Mouse (Mus musculus) midbrain, postnatal 0 days (tissue): ENCODE measurements around the gene Cacnb3. TPM values are rescaled to one million over a fixed set of nuclear protein-coding genes. Genes with fewer than 3 reads are reported as not detected.

Experiments
- ATAC-seq: fragments of 200-750 bp; cut with Nextera tagmentation; 2 replicates; pipeline ENCODE4 v1.8.0; 2017; ENCODE audit warnings: moderate number of reproducible peaks, mild to moderate bottlenecking, moderate TSS enrichment, moderate library complexity; ENCODE audit not compliant: low FRiP score
- DNase-seq: peaks from one replicate; pipeline ENCODE4 v3.0.0-alpha.2; 2015; ENCODE audit warnings: low spot score
- H3K27ac ChIP-seq: fragments of 300-500 bp; sonication (generic); 2 replicates; pipeline ENCODE4 v1.5.1; 2014; ENCODE audit warnings: low read depth, mild to moderate bottlenecking, low read length, mixed read lengths
- H3K27me3 ChIP-seq: fragments of 300-500 bp; sonication (generic); 2 replicates; pipeline ENCODE4 v1.6.1; 2014; ENCODE audit warnings: low read length, control low read depth, mixed read lengths; ENCODE audit not compliant: insufficient read depth
- H3K36me3 ChIP-seq: fragments of 300-500 bp; sonication (generic); 2 replicates; pipeline ENCODE4 v1.6.1; 2014; ENCODE audit warnings: low read length, control low read depth, mixed read lengths; ENCODE audit not compliant: insufficient read depth
- H3K4me1 ChIP-seq: fragments of 300-500 bp; sonication (generic); 2 replicates; pipeline ENCODE4 v1.6.1; 2014; ENCODE audit warnings: mild to moderate bottlenecking, control low read depth, antibody characterized with exemption, low read length, mixed read lengths; ENCODE audit not compliant: insufficient read depth
- H3K4me2 ChIP-seq: fragments of 300-500 bp; sonication (generic); 2 replicates; pipeline ENCODE4 v1.6.1; 2014; ENCODE audit warnings: low read depth, mild to moderate bottlenecking, low read length, mixed read lengths; ENCODE audit not compliant: poor library complexity, severe bottlenecking
- H3K4me3 ChIP-seq: fragments of 300-500 bp; sonication (generic); 2 replicates; pipeline ENCODE4 v1.5.1; 2014; ENCODE audit warnings: low read depth, mild to moderate bottlenecking, low read length, moderate library complexity
- H3K9ac ChIP-seq: fragments of 300-500 bp; sonication (generic); replicated peaks from 2 replicates; pipeline ENCODE4 v1.6.1; 2014; ENCODE audit warnings: mild to moderate bottlenecking, low read length, moderate library complexity, mixed read lengths; ENCODE audit not compliant: poor library complexity, severe bottlenecking
- H3K9me3 ChIP-seq: fragments of 300-500 bp; sonication (generic); 2 replicates; pipeline ENCODE4 v1.6.1; 2016; ENCODE audit warnings: low read length, control low read depth
- CTCF ChIP-seq: IDR thresholded peaks from 2 replicates; pipeline ENCODE4 v1.5.1; 2016; ENCODE audit warnings: antibody characterized with exemption, mild to moderate bottlenecking
- WGBS: fragments of 180-500 bp; shearing (Covaris S2); extraction: QIAGEN DNeasy Blood & Tissue Kit; methylation state at CpG from one replicate; pipeline ENCODE4 v1.1.7; 2014; 5-methylcytosine and 5-hydroxymethylcytosine counted together
- polyA plus RNA-seq: library from polyadenylated mRNA; unstranded; fragments of >200 nt; fragmentation: Nextera tagmentation; extraction: Ambion mirVana; gene quantifications from 2 replicates; pipeline ENCODE4 v1.2.1, GENCODE M21; 2015
- total RNA-seq: library from RNA; depleted of rRNA; stranded (reverse); fragments of >200 nt; gene quantifications from 2 replicates; pipeline ENCODE4 v1.2.3, GENCODE M21; 2014

Gene Cacnb3
- total and polyA plus RNA-seq, 2 experiments from 2014 or later = 150 to 239 TPM

DNA sequence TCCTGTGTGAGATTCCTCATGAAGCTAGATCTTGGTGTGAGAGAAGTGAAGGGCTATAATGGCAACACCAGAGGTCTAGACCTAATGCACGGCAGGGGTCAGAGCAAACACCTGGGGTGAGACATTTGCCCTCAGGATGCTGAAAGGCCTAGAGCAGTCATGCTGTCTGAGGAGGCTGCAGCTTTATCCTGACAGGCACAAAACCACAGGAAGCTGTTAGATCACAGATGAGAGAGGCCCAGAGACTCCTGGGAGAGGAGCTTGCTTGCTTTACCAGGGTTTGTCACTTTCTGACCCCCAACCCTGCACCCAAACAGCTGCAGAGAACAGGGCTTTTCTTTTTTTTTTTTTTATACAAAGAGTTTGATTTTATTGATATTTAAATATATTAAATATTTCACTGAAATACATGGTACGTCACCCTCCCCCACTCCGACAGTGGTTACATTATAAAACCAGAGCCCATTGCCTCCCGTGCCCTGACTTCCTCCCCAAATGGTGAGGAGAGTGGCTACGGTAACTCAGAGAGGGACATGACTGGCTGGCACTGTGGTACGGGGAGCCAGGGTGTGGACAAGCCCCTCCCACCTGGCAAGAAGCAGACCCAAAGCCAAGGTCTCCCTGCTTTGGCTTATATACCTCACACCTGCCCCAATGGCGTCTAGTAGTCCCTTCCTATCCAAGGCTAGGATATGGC lies 40.9 kb upstream of the Cacnb3 start:
- no peak for TF ChIP-seq CTCF
- no peak overlapping the region for H3K4me2 ChIP-seq
- 83% methylated on average over 7 of the region's 7 CpGs for WGBS
- no peaks in the 10 kb centered on the region for H3K9me3 ChIP-seq
- no peaks in the 10 kb centered on the region for H3K4me1 ChIP-seq
- no peak for ATAC-seq
- no peak overlapping the region for H3K4me3 ChIP-seq
- H3K9ac ChIP-seq = no peak overlapping the region
- H3K27ac ChIP-seq = no peak overlapping the region
- no peak for DNase-seq
- no peaks in the 10 kb centered on the region for H3K27me3 ChIP-seq
- H3K36me3 ChIP-seq = peaks cover 45% of the 10 kb centered on the region

DNA sequence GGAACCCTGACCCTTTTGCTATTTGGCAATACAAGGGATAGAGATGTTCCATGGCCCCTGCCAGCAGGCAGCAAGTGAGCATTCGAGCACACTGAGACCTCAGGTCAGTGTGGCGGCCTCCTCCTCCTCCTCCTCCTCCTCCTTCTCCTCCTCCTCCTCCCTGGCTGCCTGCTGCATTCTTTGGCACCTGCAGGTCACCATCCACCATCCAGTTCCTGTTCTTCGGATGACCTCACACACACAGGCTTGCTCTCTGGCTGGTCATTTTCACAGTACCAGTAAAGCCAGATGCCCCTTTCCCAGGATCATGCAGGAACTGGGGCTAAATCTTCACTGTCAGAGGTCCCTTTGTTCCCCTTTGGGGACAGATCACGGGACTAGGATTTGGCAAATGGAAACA lies 39.2 kb upstream of the Cacnb3 start:
- Histone ChIP-seq H3K9ac (no peak overlapping the region), H3K27ac (no peak overlapping the region), H3K9me3 (no peaks in the 10 kb centered on the region), H3K4me3 (no peak overlapping the region), H3K4me1 (no peaks in the 10 kb centered on the region), H3K4me2 (no peak overlapping the region), H3K36me3 (peaks cover 54% of the 10 kb centered on the region), H3K27me3 (no peaks in the 10 kb centered on the region)
- no peak for ATAC-seq
- TF ChIP-seq CTCF = no peak
- DNase-seq = no peak
- 72% methylated on average over 4 of the region's 4 CpGs for WGBS

DNA sequence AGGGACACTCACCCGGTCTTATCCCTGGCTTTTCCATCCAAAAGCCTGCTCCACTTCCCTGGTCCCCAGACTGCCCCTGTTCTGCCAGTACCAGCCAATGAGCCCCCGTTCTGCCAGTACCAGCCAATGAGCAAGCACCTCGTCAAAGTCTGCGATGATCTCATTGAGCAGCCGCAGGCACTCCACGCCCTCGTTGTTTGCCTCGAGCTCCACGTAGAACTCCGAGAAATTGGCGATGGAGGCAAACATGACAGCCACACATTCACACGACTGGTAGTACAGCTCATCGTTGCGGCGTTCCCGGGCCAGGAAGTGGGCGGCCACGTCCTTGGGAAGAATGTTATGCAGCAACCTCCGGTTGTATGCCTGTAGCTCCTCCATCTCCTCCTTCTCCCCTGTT lies 36.4 kb upstream of the Cacnb3 start:
- H3K4me3 ChIP-seq = no peak overlapping the region
- DNase-seq (no peak), ATAC-seq (no peak)
- H3K27me3 ChIP-seq = no peaks in the 10 kb centered on the region
- no peak overlapping the region for H3K9ac ChIP-seq
- H3K9me3 ChIP-seq = no peaks in the 10 kb centered on the region
- H3K4me1 ChIP-seq = no peaks in the 10 kb centered on the region
- H3K27ac ChIP-seq = no peak overlapping the region
- no peak overlapping the region for H3K4me2 ChIP-seq
- H3K36me3 ChIP-seq = peaks cover 79% of the 10 kb centered on the region
- 88% methylated on average over 19 of the region's 19 CpGs for WGBS
- no peak for TF ChIP-seq CTCF

DNA sequence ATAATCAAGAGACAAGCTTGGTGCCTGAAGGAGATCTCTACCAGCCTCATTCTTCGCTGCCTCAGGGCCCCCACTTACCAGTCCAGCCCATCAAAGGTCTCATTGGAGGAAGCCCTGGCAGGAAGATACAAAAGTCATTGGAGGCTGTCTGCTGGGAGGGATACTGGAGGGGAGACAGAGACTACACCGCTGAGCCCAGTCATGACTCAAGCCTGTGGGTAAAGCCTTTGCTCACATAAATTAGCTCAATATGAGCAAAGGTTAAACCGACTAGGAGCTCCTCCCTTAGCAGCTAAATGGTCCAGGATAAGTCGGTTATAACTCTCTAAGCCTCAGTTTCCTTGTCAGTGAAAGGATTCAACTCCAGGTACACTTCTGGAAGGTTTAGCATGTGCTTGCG lies 35.6 kb upstream of the Cacnb3 start:
- no peak overlapping the region for H3K4me3 ChIP-seq
- TF ChIP-seq CTCF = no peak
- peaks cover 81% of the 10 kb centered on the region for H3K36me3 ChIP-seq
- no peak for DNase-seq
- H3K4me2 ChIP-seq = no peak overlapping the region
- 93% methylated on average over 5 of the region's 5 CpGs for WGBS
- H3K4me1 ChIP-seq = no peaks in the 10 kb centered on the region
- no peaks in the 10 kb centered on the region for H3K27me3 ChIP-seq
- H3K9me3 ChIP-seq = no peaks in the 10 kb centered on the region
- no peak overlapping the region for H3K9ac ChIP-seq
- H3K27ac ChIP-seq = no peak overlapping the region
- ATAC-seq = no peak

DNA sequence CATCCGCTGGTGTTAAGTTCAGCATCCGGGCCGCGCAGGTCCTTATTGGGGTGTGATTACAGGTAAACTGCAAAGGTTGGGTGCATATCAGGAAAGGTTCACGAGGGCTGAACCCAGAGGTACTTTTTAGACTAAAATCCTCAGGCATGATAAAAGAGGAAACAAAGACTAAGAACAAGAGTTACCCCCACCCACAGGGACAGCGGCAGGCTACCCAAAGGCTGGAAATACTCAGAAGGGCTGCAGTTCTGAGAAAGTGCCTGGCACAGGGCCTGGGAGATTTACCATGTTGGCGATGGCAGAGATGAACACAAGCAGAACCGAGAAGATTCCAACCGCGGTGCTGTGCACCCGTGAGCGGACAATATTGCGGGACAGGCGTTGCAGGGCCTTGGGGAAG lies 34.0 kb upstream of the Cacnb3 start:
- Histone ChIP-seq H3K27ac (no peak overlapping the region), H3K27me3 (no peaks in the 10 kb centered on the region), H3K4me1 (no peaks in the 10 kb centered on the region), H3K4me2 (no peak overlapping the region), H3K9ac (no peak overlapping the region), H3K36me3 (peaks cover 76% of the 10 kb centered on the region), H3K9me3 (no peaks in the 10 kb centered on the region), H3K4me3 (no peak overlapping the region)
- DNase-seq (no peak), ATAC-seq (no peak)
- WGBS = 93% methylated on average over 14 of the region's 14 CpGs
- no peak for TF ChIP-seq CTCF

DNA sequence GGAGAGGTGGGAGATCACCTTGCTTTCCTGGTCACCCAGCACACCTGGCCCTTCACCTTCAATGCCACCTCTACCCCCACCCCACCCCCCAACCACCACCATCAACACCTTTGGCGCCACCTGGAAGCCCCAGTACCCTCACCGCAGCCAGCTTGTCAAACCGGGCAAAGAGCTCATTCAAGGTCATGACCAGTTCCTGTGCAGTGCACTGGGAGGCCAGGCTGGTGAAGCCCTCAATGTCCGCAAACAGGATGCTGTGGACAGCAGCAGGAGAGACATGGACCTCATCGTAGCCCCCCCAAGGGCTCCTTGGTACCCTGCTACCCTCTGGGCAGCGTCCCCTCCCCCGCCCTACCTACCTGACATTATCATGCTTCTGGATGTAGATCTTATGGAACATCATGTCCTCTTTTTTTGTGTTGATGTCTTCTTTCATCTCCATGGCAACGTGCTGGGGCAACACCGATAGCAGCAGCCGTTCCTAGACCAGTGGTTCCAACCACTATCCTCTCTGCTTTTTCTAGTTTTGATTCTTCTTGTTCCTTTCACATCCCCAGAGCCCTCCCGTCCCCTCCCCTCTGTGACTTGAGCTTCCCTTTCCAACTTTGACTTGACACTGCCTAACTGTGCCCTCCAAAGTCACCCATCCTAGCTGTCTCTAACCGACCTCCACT lies 30.5 kb upstream of the Cacnb3 start:
- WGBS = 82% methylated on average over 12 of the region's 12 CpGs

More for the DNA sequence above, 30.5 kb upstream of the Cacnb3 start:
- no peaks in the 10 kb centered on the region for H3K4me1 ChIP-seq
- H3K36me3 ChIP-seq = peaks cover 55% of the 10 kb centered on the region
- H3K4me3 ChIP-seq = no peak overlapping the region
- no peak overlapping the region for H3K9ac ChIP-seq
- no peak overlapping the region for H3K4me2 ChIP-seq
- no peaks in the 10 kb centered on the region for H3K9me3 ChIP-seq
- no peak for TF ChIP-seq CTCF
- ATAC-seq = no peak
- no peak for DNase-seq
- H3K27me3 ChIP-seq = no peaks in the 10 kb centered on the region
- H3K27ac ChIP-seq = no peak overlapping the region
